Mouse (Mus musculus): ENCODE results near the gene Ocel1. TPM values are rescaled to one million over a fixed set of nuclear protein-coding genes. Genes with fewer than 3 reads are reported as not detected.

Gene Ocel1
- total and polyA plus RNA-seq, 3 experiments: 8.0 to 15.2 (median 12.4) TPM

DNA sequence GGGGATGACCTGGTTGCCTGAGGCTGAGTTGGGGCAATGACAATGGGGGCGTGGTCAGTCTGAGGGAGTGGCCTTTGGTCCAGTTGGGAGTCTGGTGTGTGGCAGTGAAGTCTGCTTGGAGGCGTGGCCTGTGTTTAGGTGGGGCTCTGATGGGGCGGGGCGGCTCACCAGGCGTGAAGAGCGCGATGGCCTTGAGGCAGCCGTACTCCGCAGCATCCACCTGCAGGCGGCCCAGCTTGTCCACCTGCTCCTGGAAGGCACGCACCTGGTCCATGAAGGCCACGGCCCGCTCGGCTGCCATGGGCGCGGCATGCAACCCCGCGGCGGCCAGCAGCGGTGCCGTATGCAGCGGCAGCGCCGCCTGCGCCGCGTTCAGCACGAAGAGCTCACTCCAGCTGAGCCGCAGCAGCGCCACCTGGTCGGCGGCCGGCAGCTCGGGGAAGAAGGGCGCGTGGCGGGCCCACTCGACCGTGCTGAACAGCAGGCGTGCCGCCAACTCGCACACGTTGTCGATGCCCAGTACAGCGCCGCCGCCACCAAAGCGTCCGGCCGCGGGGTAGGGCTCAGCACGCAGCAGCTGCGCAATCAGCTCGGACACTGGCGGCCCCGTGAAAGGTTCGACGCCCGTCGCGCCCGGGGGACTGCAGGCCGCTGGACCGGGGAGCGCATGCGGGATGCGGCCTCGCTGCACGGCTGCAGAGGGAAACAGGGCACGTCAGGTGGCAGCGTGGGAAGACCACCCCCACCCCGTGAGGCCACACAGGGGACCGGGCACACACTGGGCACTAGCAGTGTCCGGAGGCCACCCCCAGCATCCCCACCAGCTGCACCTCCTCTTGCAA is 4.7 kb downstream of the Ocel1 start:
- WGBS: 48% methylated on average over 74 of the region's 74 CpGs
- peak; percentile 54 to 72 for DNase-seq
- Histone ChIP-seq H3K27ac (no peak overlapping the region), H3K9ac (ENCODE audit: low read depth, low read length) (no peak overlapping the region), H3K79me2 (replicated peaks; ENCODE audit: control insufficient read depth, insufficient read depth, low read length) (peaks cover 1% of the 10 kb centered on the region; the same call in 1 of the 2 replicates), H3K4me1 (ENCODE audit: control insufficient read depth, insufficient read depth, low read length) (peaks cover 2% of the 10 kb centered on the region), H3K27me3 (ENCODE audit: control insufficient read depth, insufficient read depth, low read length) (no peaks in the 10 kb centered on the region), H3K4me3 (no peak overlapping the region), H3K36me3 (ENCODE audit: control insufficient read depth, insufficient read depth, low read length) (no peaks in the 10 kb centered on the region)
- intact Hi-C loops (cut with DNase I): no loop called here
- peak; percentile 33 for TF ChIP-seq CTCF (IDR thresholded peaks at IDR 0.05)
- no peak for TF ChIP-seq POLR2A (IDR thresholded peaks at IDR 0.05; ENCODE audit: insufficient read depth, low read depth, low read length)

- WGBS: 72% methylated on average over 8 of the region's 8 CpGs
- H3K4me3 ChIP-seq: no peak overlapping the region
- no peaks in the 10 kb centered on the region for H3K27me3 ChIP-seq (ENCODE audit: control insufficient read depth, insufficient read depth, low read length)
- no peak overlapping the region for H3K27ac ChIP-seq
- no peaks in the 10 kb centered on the region for H3K36me3 ChIP-seq (ENCODE audit: control insufficient read depth, insufficient read depth, low read length)
- no peak overlapping the region for H3K9ac ChIP-seq (ENCODE audit: low read depth, low read length)
- H3K4me1 ChIP-seq (ENCODE audit: control insufficient read depth, insufficient read depth, low read length): peaks cover 2% of the 10 kb centered on the region
- DNase-seq: no peak
- intact Hi-C loops (cut with DNase I): no loop called here
- TF ChIP-seq EP300 (IDR thresholded peaks at IDR 0.05; ENCODE audit: insufficient read depth, low read depth, low read length) (no peak), CTCF (IDR thresholded peaks at IDR 0.05) (no peak), POLR2A (IDR thresholded peaks at IDR 0.05; ENCODE audit: insufficient read depth, low read depth, low read length) (no peak)
- peaks cover 4% of the 10 kb centered on the region; the same call in 1 of the 2 replicates for H3K79me2 ChIP-seq (replicated peaks; ENCODE audit: control insufficient read depth, insufficient read depth, low read length)
Observed at GRCm38 (mm10) chr8:71376423-71377030, 5.4 kb downstream of the Ocel1 start.

- no peak for DNase-seq
- WGBS: 82% methylated on average over 4 of the region's 4 CpGs
- intact Hi-C loops (cut with DNase I): no loop called here
- peaks cover 6% of the 10 kb centered on the region for H3K4me1 ChIP-seq (ENCODE audit: control insufficient read depth, insufficient read depth, low read length)
- no peak overlapping the region for H3K9ac ChIP-seq (ENCODE audit: low read depth, low read length)
- H3K27me3 ChIP-seq (ENCODE audit: control insufficient read depth, insufficient read depth, low read length): no peaks in the 10 kb centered on the region
- no peak overlapping the region for H3K4me3 ChIP-seq
- no peak overlapping the region for H3K27ac ChIP-seq
- TF ChIP-seq EP300 (IDR thresholded peaks at IDR 0.05; ENCODE audit: insufficient read depth, low read depth, low read length) (no peak), POLR2A (IDR thresholded peaks at IDR 0.05; ENCODE audit: insufficient read depth, low read depth, low read length) (no peak), CTCF (IDR thresholded peaks at IDR 0.05) (no peak)
- no peaks in the 10 kb centered on the region for H3K36me3 ChIP-seq (ENCODE audit: control insufficient read depth, insufficient read depth, low read length)
- peaks cover 4% of the 10 kb centered on the region; the same call in 1 of the 2 replicates for H3K79me2 ChIP-seq (replicated peaks; ENCODE audit: control insufficient read depth, insufficient read depth, low read length)
Observed at GRCm38 (mm10) chr8:71379008-71379407, 7.9 kb downstream of the Ocel1 start.

- Histone ChIP-seq H3K4me1 (ENCODE audit: control insufficient read depth, insufficient read depth, low read length) (peaks cover 5% of the 10 kb centered on the region), H3K27ac (peak overlapping the region; percentile 94), H3K36me3 (ENCODE audit: control insufficient read depth, insufficient read depth, low read length) (no peaks in the 10 kb centered on the region), H3K27me3 (ENCODE audit: control insufficient read depth, insufficient read depth, low read length) (no peaks in the 10 kb centered on the region), H3K79me2 (replicated peaks; ENCODE audit: control insufficient read depth, insufficient read depth, low read length) (peaks cover 4% of the 10 kb centered on the region; the same call in 1 of the 2 replicates), H3K9ac (ENCODE audit: low read depth, low read length) (peak overlapping the region; percentile 94), H3K4me3 (peak overlapping the region; percentile 73)
- intact Hi-C loops (cut with DNase I): loop anchor here (5.0 kb wide), 1 partner anchor 83 kb away; the partner anchor contains the start of genes Abhd8 and Mrpl34
- DNase-seq: no peak
- 40% methylated on average over 3 of the region's 3 CpGs for WGBS
- TF ChIP-seq POLR2A (IDR thresholded peaks at IDR 0.05; ENCODE audit: insufficient read depth, low read depth, low read length): no peak
- TF ChIP-seq CTCF (IDR thresholded peaks at IDR 0.05): no peak
Observed at GRCm38 (mm10) chr8:71379512-71380075, 8.5 kb downstream of the Ocel1 start.

DNA sequence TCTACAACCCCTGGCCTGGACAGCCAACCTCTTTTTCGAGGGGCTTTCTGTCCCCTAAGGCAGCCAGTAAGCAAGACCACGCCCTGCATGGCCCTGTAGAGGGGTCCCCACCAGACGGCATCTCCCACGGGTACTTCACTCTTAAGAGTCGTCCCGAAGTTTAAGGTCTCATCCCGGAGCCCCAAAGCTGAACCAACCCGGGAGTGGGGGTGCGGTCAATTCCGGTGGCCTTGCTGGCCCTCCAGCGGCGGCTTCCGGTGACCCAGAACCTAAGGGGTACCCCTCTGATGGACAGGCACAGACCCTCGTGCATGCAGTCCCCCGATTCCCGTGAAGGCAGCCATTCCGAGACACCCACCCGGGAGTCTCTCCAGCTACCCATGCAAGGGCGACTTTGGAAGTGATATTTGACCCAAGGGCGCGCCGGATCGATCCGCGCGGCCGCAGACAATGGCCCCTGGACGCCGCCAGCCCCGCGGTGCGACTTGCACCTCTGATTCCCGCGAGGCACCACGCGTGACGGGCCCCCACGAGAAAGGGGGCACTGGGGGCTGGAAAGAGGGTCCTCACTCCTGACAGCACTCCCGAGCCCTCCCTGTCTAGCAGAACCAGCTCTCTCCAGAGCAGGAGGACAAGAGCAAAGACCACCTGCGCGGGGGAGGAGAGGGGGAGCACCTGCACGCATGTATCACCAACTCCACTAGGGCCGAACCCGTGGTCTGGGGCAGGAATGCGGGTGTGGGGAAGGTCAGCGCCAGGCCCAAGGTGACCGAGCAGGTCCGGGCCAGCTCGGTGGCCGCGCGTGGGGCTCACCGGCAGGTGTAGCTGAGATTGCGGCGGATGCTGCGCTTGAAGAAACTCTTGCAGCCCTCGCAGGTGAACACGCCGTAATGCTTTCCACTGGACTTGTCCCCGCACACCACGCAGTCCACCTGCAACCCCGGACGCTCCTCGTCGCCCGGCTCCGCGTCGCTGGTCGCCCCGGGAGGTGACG is 9.4 kb downstream of the Ocel1 start:
- Histone ChIP-seq H3K4me3 (peak overlapping the region; percentile 73), H3K4me1 (ENCODE audit: control insufficient read depth, insufficient read depth, low read length) (peaks cover 4% of the 10 kb centered on the region), H3K36me3 (ENCODE audit: control insufficient read depth, insufficient read depth, low read length) (no peaks in the 10 kb centered on the region), H3K27ac (peak overlapping the region; percentile 94), H3K27me3 (ENCODE audit: control insufficient read depth, insufficient read depth, low read length) (no peaks in the 10 kb centered on the region), H3K9ac (ENCODE audit: low read depth, low read length) (peak overlapping the region; percentile 94), H3K79me2 (replicated peaks; ENCODE audit: control insufficient read depth, insufficient read depth, low read length) (peaks cover 4% of the 10 kb centered on the region; the same call in 1 of the 2 replicates)
- DNase-seq: peak; percentile 51 to 69
- no peak for TF ChIP-seq EP300 (IDR thresholded peaks at IDR 0.05; ENCODE audit: insufficient read depth, low read depth, low read length)
- TF ChIP-seq POLR2A (IDR thresholded peaks at IDR 0.05; ENCODE audit: insufficient read depth, low read depth, low read length): no peak
- TF ChIP-seq CTCF (IDR thresholded peaks at IDR 0.05): no peak
- intact Hi-C loops (cut with DNase I): loop anchor here (5.0 kb wide), 1 partner anchor 82 kb away; the partner anchor contains the start of genes Abhd8 and Mrpl34
- WGBS: 2% methylated on average over 72 of the region's 72 CpGs

All from heart, adult 2 months (tissue).